Mouse (Mus musculus): ENCODE measurements around the gene Tmem161a. TPM values are rescaled to one million over a fixed set of nuclear protein-coding genes. Genes with fewer than 3 reads are reported as not detected.

The Tmem161a gene
- total and polyA plus RNA-seq, 2 experiments from 2014 or later = 132 to 155 TPM

- Histone ChIP-seq H3K9me3 (replicated peaks; ENCODE audit: control insufficient read depth, low read length) (no peaks in the 10 kb centered on the region), H3K4me3 (ENCODE audit: low read depth, low read length) (peak overlapping the region; percentile 80; the same call in 1 of the 2 replicates), H3K36me3 (replicated peaks; ENCODE audit: control insufficient read depth, insufficient read depth, low read length) (peaks cover 41% of the 10 kb centered on the region), H3K4me1 (ENCODE audit: control insufficient read depth, insufficient read depth) (peaks cover 16% of the 10 kb centered on the region), H3K4me2 (ENCODE audit: low read depth, low read length) (peak overlapping the region; percentile 66), H3K27ac (ENCODE audit: low read depth) (no peak overlapping the region), H3K27me3 (ENCODE audit: control insufficient read depth, insufficient read depth, low read length) (no peaks in the 10 kb centered on the region), H3K9ac (replicated peaks; ENCODE audit: low read depth, low read length) (no peak overlapping the region)
- ATAC-seq (ENCODE audit: insufficient read depth, low read depth) (no peak), DNase-seq (ENCODE audit: low spot score) (no peak)
- 60% methylated on average over 4 of the region's 4 CpGs for WGBS
- TF ChIP-seq EP300 (IDR thresholded peaks at IDR 0.05; ENCODE audit: low read depth) (no peak), CTCF (IDR thresholded peaks at IDR 0.05; ENCODE audit: low read depth) (no peak)
Measured at GRCm38 (mm10) chr8:70137890-70138289, 34.3 kb upstream of the Tmem161a start.

- TF ChIP-seq EP300 (IDR thresholded peaks at IDR 0.05; ENCODE audit: low read depth) (no peak), CTCF (IDR thresholded peaks at IDR 0.05; ENCODE audit: low read depth) (no peak)
- Histone ChIP-seq H3K4me1 (ENCODE audit: control insufficient read depth, insufficient read depth) (peaks cover 16% of the 10 kb centered on the region), H3K36me3 (replicated peaks; ENCODE audit: control insufficient read depth, insufficient read depth, low read length) (peaks cover 33% of the 10 kb centered on the region), H3K27me3 (ENCODE audit: control insufficient read depth, insufficient read depth, low read length) (no peaks in the 10 kb centered on the region), H3K9ac (replicated peaks; ENCODE audit: low read depth, low read length) (peak within 1 kb of the TSS; percentile 78), H3K4me2 (ENCODE audit: low read depth, low read length) (peak within 1 kb of the TSS; percentile 72), H3K9me3 (replicated peaks; ENCODE audit: control insufficient read depth, low read length) (no peaks in the 10 kb centered on the region), H3K4me3 (ENCODE audit: low read depth, low read length) (peak within 1 kb of the TSS; percentile 80), H3K27ac (ENCODE audit: low read depth) (peak within 1 kb of the TSS; percentile 76)
- under 1% methylated on average over 46 of the region's 46 CpGs for WGBS
- ATAC-seq (ENCODE audit: insufficient read depth, low read depth) (peak; percentile 97), DNase-seq (ENCODE audit: low spot score) (peak; percentile 99)
Measured at GRCm38 (mm10) chr8:70139026-70139857, 32.9 kb upstream of the Tmem161a start, which contains the start of the genes Rfxank, Borcs8 and Mef2b. Gene Rfxank, minus strand, starts transcription at chr8:70139154. Gene Borcs8, plus strand, starts transcription at chr8:70139499. Gene Mef2b, plus strand, starts transcription at chr8:70139711.

- TF ChIP-seq EP300 (IDR thresholded peaks at IDR 0.05; ENCODE audit: low read depth) (no peak), CTCF (IDR thresholded peaks at IDR 0.05; ENCODE audit: low read depth) (no peak)
- Histone ChIP-seq H3K36me3 (replicated peaks; ENCODE audit: control insufficient read depth, insufficient read depth, low read length) (peaks cover 32% of the 10 kb centered on the region), H3K4me3 (ENCODE audit: low read depth, low read length) (peak overlapping the region; percentile 80), H3K27me3 (ENCODE audit: control insufficient read depth, insufficient read depth, low read length) (no peaks in the 10 kb centered on the region), H3K9me3 (replicated peaks; ENCODE audit: control insufficient read depth, low read length) (no peaks in the 10 kb centered on the region), H3K9ac (replicated peaks; ENCODE audit: low read depth, low read length) (peak overlapping the region; percentile 78), H3K27ac (ENCODE audit: low read depth) (peak overlapping the region; percentile 76), H3K4me1 (ENCODE audit: control insufficient read depth, insufficient read depth) (peaks cover 16% of the 10 kb centered on the region), H3K4me2 (ENCODE audit: low read depth, low read length) (peak overlapping the region; percentile 72)
- peak; percentile 27 for DNase-seq (ENCODE audit: low spot score)
- 8% methylated on average over 9 of the region's 9 CpGs for WGBS
- no peak for ATAC-seq (ENCODE audit: insufficient read depth, low read depth)
Measured at GRCm38 (mm10) chr8:70139981-70140380, 32.2 kb upstream of the Tmem161a start.

GRCm38 (mm10) chr8:70147678-70148607, 24.2 kb upstream of the Tmem161a start:
- H3K9ac ChIP-seq (replicated peaks; ENCODE audit: low read depth, low read length) = no peak overlapping the region
- H3K27ac ChIP-seq (ENCODE audit: low read depth) = no peak overlapping the region; the same call in 1 of the 2 replicates
- no peaks in the 10 kb centered on the region for H3K9me3 ChIP-seq (replicated peaks; ENCODE audit: control insufficient read depth, low read length)
- no peak overlapping the region for H3K4me3 ChIP-seq (ENCODE audit: low read depth, low read length)
- TF ChIP-seq EP300 (IDR thresholded peaks at IDR 0.05; ENCODE audit: low read depth) (no peak), CTCF (IDR thresholded peaks at IDR 0.05; ENCODE audit: low read depth) (no peak)
- ATAC-seq (ENCODE audit: insufficient read depth, low read depth) (no peak), DNase-seq (ENCODE audit: low spot score) (no peak)
- H3K4me2 ChIP-seq (ENCODE audit: low read depth, low read length) = no peak overlapping the region
- H3K27me3 ChIP-seq (ENCODE audit: control insufficient read depth, insufficient read depth, low read length) = no peaks in the 10 kb centered on the region
- H3K36me3 ChIP-seq (replicated peaks; ENCODE audit: control insufficient read depth, insufficient read depth, low read length) = peaks cover 32% of the 10 kb centered on the region
- H3K4me1 ChIP-seq (ENCODE audit: control insufficient read depth, insufficient read depth) = no peaks in the 10 kb centered on the region
- 86% methylated on average over 7 of the region's 7 CpGs for WGBS

GRCm38 (mm10) chr8:70150158-70150557, 22.0 kb upstream of the Tmem161a start:
- Histone ChIP-seq H3K27me3 (ENCODE audit: control insufficient read depth, insufficient read depth, low read length) (no peaks in the 10 kb centered on the region), H3K36me3 (replicated peaks; ENCODE audit: control insufficient read depth, insufficient read depth, low read length) (peaks cover 19% of the 10 kb centered on the region), H3K4me3 (ENCODE audit: low read depth, low read length) (no peak overlapping the region), H3K9me3 (replicated peaks; ENCODE audit: control insufficient read depth, low read length) (no peaks in the 10 kb centered on the region), H3K4me1 (ENCODE audit: control insufficient read depth, insufficient read depth) (no peaks in the 10 kb centered on the region), H3K9ac (replicated peaks; ENCODE audit: low read depth, low read length) (no peak overlapping the region), H3K27ac (ENCODE audit: low read depth) (no peak overlapping the region), H3K4me2 (ENCODE audit: low read depth, low read length) (no peak overlapping the region)
- 12% methylated on average over 13 of the region's 13 CpGs for WGBS
- DNase-seq (ENCODE audit: low spot score) = no peak
- no peak for ATAC-seq (ENCODE audit: insufficient read depth, low read depth)
- TF ChIP-seq EP300 (IDR thresholded peaks at IDR 0.05; ENCODE audit: low read depth) (no peak), CTCF (IDR thresholded peaks at IDR 0.05; ENCODE audit: low read depth) (no peak)

All from heart, postnatal 0 days (tissue).